ENCODE assay signal across 8 mouse cellular contexts in the genomic region with DNA sequence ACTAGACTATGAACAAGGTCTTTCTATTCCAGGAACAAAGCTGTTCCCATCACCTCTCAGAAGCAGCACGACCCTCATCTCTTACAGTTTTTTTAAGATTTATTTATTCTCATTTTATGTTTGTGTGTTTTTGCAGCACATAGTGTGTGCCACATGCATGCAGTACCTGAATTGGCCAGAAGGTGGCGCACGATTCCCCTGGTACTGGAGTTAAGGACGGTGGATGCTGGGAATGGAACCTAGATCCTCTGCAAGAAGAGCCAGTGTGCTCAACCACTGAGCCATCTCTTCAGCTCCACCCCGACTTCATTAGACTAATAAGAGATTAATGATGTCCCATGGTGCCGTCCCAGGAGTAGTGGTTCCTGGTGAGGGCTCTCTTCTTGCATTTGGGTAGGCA. TPM values are rescaled to one million over a fixed set of nuclear protein-coding genes. Genes with fewer than 3 reads are reported as not detected.
A peak's percentile ranks its signal among the peaks of the same experiment; 100 is the strongest.
DNase-seq lines count a peak whose midpoint lies in the region; ATAC-seq and TF ChIP-seq lines count a peak whose summit lies in the region.

No protein-coding gene starts in this region.

- no peak for TF ChIP-seq POLR2A in cerebellum, adult 2 months (IDR thresholded peaks at IDR 0.05; ENCODE audit: borderline replicate concordance, insufficient read depth, low read length)

- no peak overlapping the region for H3K4me3 ChIP-seq in cerebellum, adult 2 months (replicated peaks; ENCODE audit: insufficient read depth, low read depth, low read length)
- H3K4me3 ChIP-seq in midbrain, embryonic 10.5 days: no peak overlapping the region
- H3K4me3 ChIP-seq in midbrain, embryonic 16.5 days (ENCODE audit: low read depth, low read length): no peak overlapping the region

- peak; percentile 66 for TF ChIP-seq CTCF in cerebellum, adult 2 months (IDR thresholded peaks at IDR 0.05; ENCODE audit: borderline replicate concordance, insufficient read depth, low read depth, low read length)

- H3K27ac ChIP-seq in cerebellum, adult 2 months (ENCODE audit: insufficient read depth, low read length): no peak overlapping the region
- H3K27ac ChIP-seq in midbrain, embryonic 10.5 days (replicated peaks): no peak overlapping the region
- H3K27ac ChIP-seq in midbrain, embryonic 16.5 days (ENCODE audit: low read length): no peak overlapping the region

- WGBS in cerebellum, adult 2 months: 47% methylated on average over 6 of the region's 6 CpGs
- WGBS in midbrain, embryonic 10.5 days: 33% methylated on average over 6 of the region's 6 CpGs
- WGBS in midbrain, embryonic 16.5 days: 43% methylated on average over 6 of the region's 6 CpGs

- no peaks in the 10 kb centered on the region for H3K9me3 ChIP-seq in midbrain, embryonic 10.5 days (replicated peaks)
- no peaks in the 10 kb centered on the region for H3K9me3 ChIP-seq in midbrain, embryonic 16.5 days (replicated peaks; ENCODE audit: control insufficient read depth, low read length, poor library complexity, severe bottlenecking)

- H3K9ac ChIP-seq in midbrain, embryonic 16.5 days (ENCODE audit: low read depth, low read length): no peak overlapping the region

- no peaks in the 10 kb centered on the region for H3K27me3 ChIP-seq in cerebellum, adult 2 months (ENCODE audit: control insufficient read depth, insufficient read depth, low read length)
- no peaks in the 10 kb centered on the region for H3K27me3 ChIP-seq in midbrain, embryonic 10.5 days (ENCODE audit: low read depth, poor library complexity, severe bottlenecking)
- H3K27me3 ChIP-seq in midbrain, embryonic 16.5 days (ENCODE audit: control insufficient read depth, insufficient read depth, low read depth, low read length): no peaks in the 10 kb centered on the region

- H3K4me2 ChIP-seq in midbrain, embryonic 16.5 days (ENCODE audit: low read length): no peak overlapping the region

- peaks cover 6% of the 10 kb centered on the region; the same call in 1 of the 2 replicates for H3K4me1 ChIP-seq in cerebellum, adult 2 months (ENCODE audit: control insufficient read depth, insufficient read depth, low read length)
- H3K4me1 ChIP-seq in midbrain, embryonic 10.5 days: no peaks in the 10 kb centered on the region
- H3K4me1 ChIP-seq in midbrain, embryonic 16.5 days (ENCODE audit: control insufficient read depth, insufficient read depth, low read length): no peaks in the 10 kb centered on the region

- H3K36me3 ChIP-seq in midbrain, embryonic 10.5 days: no peaks in the 10 kb centered on the region
- H3K36me3 ChIP-seq in midbrain, embryonic 16.5 days (ENCODE audit: control insufficient read depth, insufficient read depth, low read length): no peaks in the 10 kb centered on the region

- peak in 1 of 2 experiments; percentile 35 for DNase-seq in cerebellum, adult 2 months
- DNase-seq in midbrain, embryonic 10.5 days (ENCODE audit: low spot score): peak; percentile 38
- peak; percentile 35 for DNase-seq in c-Kit-negative CD71-positive TER-119-positive erythroid progenitor cells, embryonic 14.5 days (ENCODE audit: low read depth, low spot score)
- peak; percentile 10 to 69 for DNase-seq in kidney, postnatal 36 days
- DNase-seq in spleen, postnatal 10 days (ENCODE audit: low spot score in 2 of 2): peak; percentile 50 to 75
- no peak for DNase-seq in layer of hippocampus, postnatal 36 days

- ATAC-seq in cerebellum, adult (ENCODE audit: insufficient number of reproducible peaks, low FRiP score, low TSS enrichment): no peak
- no peak for ATAC-seq in midbrain, embryonic 16.5 days

RNA-seq across cellular contexts. Expression of gene Erg, which starts 29.2 kb away (rescaled TPM):
- 4.9 and 6.6 TPM in 2 replicates for polyA plus RNA-seq in cerebellum, adult 2 months (2012; rRNA removed)
- polyA plus RNA-seq in midbrain, embryonic 10.5 days (2016; fragmentation: Nextera tagmentation; extraction: Ambion mirVana): 1.4 and 1.7 TPM in 2 replicates
- 1.3 and 1.4 TPM in 2 replicates for polyA plus RNA-seq in midbrain, embryonic 16.5 days (2015; fragmentation: Nextera tagmentation; extraction: Ambion mirVana)
- 1 to 10 TPM; 3.2 to 3.6 TPM for total RNA-seq in layer of hippocampus, postnatal 36 days (2021)

Comparison
In these comparisons a context has a peak if more than half of its experiments do, and no peak if none do; other contexts are left out.
1. DNase-seq: peak in midbrain, embryonic 10.5 days (single experiment), c-Kit-negative CD71-positive TER-119-positive erythroid progenitor cells, embryonic 14.5 days (single experiment), kidney, postnatal 36 days (2 of 2) and spleen, postnatal 10 days (2 of 2); none in layer of hippocampus, postnatal 36 days (0 of 2).